Mouse (Mus musculus): ENCODE measurements around the gene Cacna1g.

Gene Cacna1g

DNA sequence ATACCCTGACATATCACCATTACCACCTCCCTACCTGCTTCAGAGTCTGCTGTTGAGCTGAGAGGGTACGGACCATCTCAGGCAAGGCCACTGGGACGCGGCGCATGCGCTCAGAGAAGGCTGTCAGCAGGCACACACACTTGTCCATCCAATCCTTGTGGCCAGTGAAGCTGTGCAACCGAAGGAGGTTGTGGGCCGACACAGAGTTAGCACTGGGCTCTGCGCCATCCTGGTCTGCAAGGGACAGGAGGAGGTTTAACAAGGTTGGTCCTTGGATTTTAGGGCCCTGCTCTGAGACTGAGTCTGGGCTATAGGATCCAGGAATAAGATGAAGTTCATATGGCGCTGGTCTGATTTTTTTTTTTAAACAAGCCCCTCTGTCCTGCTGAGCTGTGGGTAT is 6.4 kb upstream of the Cacna1g start:
- DNase-seq (ENCODE audit: low spot score) = no peak

DNA sequence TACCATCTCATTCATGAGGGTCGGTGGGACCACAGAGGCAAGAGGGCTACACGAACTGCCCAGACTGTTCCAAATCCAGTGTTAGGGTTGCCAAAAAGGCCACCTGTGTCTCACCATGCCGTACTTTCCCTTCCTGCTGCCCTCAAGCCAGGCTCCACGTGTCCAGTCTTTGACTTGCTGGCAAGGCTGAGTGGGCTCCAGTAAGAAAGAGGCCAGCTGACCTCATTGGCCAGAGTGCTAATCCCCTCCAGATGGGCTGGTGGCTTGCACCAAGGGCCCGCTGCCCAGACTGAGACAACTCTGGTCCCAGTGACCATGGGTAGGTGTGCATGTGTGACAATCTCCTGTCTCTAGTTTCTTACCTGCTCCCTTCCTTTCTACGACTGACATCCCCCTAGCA is 3.7 kb upstream of the Cacna1g start:
- DNase-seq (ENCODE audit: low spot score) = no peak

DNA sequence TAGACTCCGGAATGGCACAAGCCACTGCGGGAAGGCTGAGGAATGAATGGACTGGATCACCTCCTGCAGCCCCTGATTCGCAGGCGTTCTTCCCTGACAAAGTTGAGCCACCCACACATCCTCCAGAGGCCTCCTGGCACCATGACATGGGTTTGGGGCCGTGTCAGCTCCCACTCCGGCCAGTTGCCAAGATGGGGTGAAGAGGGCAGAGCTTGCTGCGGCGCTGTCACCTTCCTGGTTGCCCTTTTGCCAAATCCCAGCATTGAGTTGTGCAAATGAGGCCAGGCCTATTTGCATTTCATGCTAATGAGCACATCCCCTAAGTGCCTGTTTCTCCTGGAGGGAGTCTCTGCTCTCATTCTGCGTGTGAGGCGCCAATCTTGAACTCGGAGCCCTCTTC is 1.7 kb upstream of the Cacna1g start:
- no peak for DNase-seq (ENCODE audit: low spot score)

DNA sequence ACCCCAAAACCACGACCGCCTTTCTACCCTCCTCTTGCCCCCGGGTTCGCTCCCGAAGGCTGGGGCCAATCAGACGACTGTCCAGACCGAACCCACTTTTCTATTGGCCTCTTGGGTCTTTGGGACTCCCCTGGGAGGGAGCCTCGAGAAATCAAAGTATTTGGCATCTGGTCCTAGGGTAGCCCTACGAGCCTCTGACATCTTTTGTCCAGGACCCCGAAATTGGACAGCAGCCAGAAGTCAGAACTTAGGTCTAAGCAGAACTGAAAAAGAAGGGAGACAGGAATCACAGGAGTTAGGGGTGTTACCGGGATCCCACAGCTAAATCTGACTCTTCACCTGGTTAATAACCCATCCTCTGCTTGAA is 529 bp upstream of the Cacna1g start:
- DNase-seq (ENCODE audit: low spot score) = no peak

DNA sequence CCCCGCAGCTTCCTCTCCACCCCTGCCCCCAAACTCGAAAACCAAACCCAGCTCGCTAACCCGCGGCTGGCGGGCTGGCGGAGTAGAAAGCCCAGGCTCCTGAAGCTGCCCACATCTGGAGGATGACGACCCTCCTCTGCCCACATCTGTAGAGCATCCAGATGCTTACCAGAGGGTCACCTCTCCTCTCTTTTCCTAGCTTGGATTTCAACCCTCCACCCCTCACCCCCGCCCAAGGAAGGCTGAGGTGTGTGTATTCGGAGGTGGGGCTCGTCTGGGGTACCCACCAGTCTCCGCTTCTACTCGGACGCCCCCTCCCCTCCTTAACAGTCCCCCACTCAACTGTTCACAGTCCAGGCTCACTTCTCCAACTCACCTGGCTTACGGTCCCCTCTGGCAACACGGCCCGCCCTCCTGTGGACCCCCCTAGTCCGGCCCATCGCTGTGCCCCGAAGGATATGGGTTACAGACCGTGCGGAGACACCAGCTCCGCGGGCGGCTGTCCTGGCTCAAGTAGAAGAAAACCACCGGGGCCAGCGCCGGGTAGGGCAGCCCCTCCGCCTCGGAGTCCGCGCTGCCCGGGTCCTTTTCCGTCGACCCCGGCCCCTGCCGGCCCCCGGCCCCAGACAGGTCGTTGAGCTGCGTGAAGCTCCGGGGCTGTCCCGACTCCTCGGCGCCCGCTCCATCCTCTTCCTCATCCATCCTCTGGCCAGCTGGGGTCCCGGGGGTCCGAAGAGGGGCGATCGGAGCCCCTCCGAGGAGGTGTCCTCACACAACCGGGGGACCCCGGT is 887 bp downstream of the Cacna1g start:
- no peak for DNase-seq (ENCODE audit: low spot score)

DNA sequence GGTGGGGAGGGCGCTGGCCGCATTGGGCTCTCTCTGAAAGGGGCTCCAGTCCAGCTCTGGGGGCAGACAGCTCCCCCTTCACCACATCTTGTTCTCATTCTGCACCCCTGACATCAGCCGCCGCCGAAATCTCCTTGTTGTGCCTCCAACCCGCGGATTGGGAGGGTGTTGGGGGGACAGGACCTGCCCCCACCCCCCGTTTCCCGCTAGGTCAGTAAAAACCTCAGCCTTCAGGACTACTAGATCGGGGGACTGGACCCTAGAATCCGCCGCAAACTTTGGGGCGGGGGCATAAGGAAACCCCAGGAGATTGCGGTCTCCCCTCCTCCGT is 1.4 kb downstream of the Cacna1g start:
- DNase-seq (ENCODE audit: low spot score) = no peak

DNA sequence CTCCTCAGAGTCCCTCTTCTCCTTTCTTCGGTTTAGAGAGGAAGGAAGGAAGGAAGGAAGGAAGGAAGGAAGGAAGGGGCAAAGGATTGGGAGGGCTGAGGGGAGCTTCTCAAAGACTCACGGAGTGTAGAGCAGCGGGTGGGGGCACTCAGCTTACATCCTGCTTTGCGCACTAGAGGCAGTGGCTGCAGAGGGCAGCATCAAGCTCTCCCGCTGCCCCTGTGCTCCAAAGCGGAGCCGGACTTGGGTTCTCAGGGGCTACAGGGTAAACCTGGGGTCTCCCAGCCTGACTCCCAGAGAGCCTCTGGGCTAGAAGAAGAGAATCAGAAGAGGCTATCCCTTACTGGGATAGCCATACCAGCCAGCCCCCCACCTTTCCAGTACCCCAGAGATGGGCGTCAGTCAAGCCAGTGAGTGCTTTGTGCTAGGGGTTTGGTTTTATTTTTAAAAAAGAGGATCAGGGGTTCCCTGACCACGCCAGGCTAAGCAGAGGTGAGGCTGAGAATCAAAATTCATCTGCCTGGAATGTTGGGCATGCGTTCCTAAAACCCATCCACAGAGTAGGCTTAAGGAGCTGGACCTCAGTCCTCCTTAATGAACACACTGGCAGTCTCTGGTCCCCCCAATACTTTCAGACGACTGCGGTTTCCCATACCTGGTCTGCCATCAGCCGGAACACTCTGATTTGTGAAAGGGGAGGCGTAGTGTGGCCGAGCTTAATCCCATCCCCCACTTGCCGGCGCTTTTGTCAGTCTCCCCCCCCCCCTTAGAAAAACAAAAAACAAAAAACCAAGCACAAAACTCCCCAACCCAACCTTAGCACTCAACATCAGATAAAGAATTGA is 2.0 kb downstream of the Cacna1g start:
- no peak for DNase-seq (ENCODE audit: low spot score)

DNA sequence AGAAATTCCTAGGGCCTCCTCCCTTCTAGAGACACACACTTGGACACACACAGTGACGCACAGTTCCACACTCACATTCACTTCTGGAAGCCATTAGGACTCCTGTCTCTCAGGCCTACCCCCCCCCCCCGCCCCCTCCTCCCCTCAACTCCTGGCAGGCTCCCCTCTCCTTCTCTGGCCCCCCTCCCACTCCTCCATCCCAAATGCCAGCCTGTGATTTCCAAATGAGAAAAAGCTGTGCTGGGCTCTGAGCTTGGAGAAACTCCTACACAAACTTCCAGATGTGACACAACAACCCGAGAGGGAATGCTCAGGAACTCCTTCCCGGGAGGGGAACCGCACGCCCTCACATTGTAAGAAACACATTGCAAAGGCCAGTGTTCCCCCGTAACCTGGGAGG is 3.6 kb downstream of the Cacna1g start:
- DNase-seq (ENCODE audit: low spot score) = no peak

DNA sequence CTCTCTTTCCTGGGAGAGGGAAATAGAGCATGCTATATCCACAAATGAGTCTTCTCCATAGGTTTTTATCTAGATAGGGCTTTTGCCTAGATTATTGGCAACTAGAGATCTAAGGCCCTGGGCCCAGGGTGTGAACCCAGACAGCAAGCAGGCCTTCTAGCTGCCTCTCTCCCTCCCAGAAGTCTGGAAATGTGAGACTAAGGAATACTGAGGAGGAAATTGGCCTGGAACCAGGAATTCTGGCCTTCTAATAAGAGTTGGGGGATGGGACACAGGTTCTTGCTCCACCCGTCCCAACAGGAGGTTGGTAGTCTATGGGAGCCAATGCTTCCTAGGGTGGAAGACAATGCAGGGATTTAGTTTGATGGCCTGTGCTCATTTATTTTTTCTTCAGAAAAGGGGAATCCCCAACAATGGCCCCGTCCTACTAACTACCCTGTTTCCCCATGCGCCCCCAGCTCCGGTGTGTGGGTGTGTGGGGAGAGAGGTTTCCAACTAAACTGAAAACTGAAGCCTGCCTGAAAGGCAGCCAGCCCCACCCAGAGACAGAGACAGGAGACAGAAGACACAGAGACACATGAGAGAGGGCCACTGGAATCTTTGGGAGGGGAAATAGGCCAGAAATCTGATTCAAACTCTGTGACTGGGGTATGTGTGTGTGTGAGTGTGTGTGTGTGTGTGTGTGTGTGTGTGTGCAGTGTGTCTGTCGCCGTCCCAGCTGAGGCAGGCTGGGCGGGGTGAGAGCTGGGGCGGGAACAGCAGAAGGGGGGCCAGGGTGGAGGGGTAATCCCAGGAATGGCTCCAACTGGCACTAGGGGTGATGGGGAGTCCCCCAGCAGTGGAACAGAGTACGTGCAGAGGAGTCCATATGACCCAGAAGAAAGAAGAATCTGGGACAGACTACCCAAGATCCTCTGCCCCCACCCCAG is 4.6 kb downstream of the Cacna1g start:
- DNase-seq (ENCODE audit: low spot score) = no peak

DNA sequence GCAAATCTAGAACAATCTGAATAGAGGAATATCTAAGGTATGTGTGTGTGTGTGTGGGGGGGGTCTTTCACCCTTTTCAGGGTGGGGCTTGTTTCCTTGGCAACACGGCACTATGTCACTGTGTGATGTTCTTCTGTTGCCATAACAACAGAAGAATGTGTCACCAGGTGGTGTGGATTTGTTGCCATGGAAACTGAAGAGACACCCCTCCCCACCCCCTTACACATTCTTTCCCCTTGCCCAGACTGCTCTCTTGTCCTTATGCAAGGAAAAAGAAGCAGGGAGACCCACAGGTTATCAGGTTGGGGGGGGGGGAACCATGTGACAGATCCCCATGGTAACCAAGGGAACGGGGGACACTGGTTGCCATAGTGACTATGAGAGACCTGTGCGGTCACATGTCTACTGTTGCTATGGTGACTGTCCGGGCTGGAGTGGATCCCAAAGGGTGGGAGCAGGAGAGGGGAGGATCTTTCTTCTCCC is 5.4 kb downstream of the Cacna1g start:
- DNase-seq (ENCODE audit: low spot score) = no peak

DNA sequence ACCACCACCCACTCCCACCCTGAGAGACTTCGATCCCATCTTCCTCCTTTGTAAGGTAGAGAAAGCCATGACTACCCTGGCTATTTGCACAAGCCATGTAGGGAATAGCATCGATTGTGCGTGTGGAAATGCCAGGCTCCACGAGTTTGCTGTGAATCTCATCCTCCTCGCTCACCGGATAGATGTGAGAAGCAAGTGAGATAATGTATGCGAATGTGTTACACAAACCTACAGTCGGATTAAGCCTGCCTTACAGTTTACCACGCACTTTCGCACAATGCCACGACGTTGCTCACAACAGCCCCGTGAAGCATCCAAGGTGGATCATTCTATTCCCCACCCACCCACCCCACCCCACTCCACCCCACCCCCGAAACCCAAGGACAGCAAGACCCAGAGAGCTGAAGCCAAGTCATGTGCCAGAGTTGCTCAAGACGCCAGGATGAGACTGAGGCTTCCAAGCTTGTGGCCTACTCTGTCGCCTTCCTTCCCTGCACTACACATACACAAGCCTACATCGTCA is 7.6 kb downstream of the Cacna1g start:
- no peak for DNase-seq (ENCODE audit: low spot score)

DNA sequence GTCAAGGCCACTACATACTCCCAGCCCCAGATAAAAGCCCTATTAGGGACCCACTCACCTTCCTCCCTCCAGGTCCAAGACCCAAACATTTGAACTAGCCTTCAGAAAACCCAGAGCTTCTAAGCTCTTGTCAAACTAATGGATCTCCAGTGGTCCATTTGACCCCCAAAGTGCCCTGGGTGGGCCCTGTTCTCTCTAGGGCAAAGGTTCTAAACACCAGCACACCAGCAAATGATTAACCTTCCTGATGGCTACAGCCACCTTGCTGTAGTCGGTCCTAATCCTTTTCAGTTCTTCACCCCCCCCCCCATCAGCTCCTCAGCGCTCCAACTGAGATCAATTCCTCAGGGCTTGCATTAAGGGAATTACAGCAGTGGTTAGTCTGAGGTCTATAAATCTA is 9.8 kb downstream of the Cacna1g start:
- DNase-seq (ENCODE audit: low spot score) = no peak

DNA sequence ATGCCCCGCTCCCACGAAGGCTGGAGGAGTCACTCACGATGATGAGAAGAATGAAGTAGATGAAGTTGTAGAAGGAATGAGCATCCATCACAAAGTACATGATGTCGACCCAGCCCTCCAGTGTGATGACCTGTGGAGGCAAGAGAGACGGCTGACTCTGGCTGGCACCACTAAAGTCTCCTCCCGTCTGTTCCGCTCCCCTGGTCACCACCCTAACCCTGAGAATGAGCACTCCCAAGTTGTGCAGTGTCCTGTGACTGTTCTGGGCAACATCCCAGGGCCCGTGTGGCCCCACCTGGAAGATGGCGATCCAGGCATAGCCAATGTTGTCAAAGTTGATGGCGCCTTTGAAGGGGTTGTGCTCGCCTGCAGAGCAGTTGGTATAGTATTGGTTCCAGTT is 12.1 kb downstream of the Cacna1g start:
- no peak for DNase-seq (ENCODE audit: low spot score)

DNA sequence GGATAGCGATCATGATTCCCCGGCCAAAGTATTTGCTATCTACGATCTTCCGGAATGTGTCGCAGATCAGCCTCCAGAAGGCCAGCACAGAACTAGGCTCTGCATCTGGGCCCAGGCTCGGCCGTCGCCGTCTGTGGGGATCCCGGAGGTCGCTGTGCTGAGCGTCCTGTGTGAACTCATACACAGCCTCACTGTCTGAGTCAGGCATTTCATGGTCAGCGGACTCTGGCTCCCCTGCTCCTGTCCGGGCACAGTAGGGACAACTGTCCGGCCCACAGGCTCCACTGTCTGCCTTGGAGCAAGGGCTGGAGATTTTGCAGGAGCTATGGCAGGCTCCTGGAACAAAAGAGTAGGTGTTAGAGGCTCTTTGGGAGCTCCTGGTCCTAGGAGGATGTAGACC is 17.0 kb downstream of the Cacna1g start:
- no peak for DNase-seq (ENCODE audit: low spot score)

DNA sequence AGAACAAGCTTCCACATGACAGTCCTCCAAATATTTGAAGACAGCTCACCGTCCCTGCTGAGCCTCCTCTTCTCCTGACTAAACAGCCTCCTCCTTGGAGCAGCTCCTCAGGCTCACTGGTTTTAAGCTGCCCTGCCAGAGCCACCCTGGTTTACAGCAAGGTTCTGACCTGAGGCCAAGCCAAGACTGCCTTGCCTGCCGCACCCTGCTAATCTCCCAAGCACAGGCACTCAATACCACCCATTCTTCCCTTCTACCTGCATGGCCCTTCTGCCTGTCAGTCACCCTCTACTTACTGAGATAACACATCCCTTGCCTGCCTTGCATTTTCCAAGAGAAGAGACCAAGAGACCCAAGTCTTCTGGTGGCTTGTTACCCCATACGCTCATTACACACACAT is 17.7 kb downstream of the Cacna1g start:
- DNase-seq (ENCODE audit: low spot score) = peak; percentile 62

DNA sequence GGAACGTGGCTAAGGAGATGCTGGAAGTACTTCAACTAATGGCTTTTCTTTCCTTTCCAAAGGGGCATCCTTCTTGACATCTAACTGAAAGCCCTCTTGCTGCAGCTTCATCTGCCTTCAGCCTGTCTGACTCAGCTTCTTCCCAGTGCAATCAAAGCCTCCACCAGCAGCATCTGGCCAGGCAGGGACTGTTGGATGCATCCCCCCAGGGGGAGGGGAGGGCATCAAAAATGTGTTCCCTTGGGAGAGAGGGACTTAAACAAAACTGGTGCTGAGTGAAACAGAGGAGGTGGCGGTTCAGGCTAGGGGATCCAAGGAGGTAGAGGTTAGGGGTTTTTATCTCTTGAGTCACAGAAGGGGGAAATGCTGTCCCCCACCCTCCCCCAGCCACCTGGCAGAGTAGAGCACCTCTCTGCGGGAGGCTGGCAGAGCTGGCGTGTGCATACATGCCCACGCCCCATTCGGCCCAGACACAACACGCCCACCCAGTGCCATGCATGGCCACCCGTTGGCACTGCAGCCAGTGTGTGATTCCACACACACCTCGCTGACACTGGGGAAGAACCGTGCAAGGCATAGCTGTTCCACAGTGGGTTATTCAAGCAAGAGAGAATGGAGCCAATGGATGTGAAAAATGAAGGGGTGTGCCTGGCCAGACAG is 18.7 kb downstream of the Cacna1g start:
- no peak for DNase-seq (ENCODE audit: low spot score)

DNA sequence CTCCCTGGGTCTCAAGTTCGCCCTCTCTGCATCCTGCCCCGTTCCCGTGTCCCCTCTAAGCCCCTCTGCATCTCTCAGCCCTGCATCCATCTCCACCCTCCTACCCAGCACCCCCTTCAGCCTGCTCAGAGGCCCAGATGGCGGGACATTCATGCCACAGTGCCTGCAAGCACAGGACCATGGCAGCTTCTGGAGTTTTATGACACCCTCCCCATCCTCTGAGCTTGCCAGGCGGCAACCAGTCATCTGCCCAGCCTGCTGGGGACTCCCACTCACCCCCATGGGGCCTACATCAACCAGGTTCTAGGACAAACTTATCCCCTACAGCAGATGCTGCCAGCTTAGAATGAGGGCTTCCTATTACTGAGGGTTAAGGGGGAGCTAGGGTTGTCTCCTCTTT is 19.2 kb downstream of the Cacna1g start:
- DNase-seq (ENCODE audit: low spot score) = no peak

DNA sequence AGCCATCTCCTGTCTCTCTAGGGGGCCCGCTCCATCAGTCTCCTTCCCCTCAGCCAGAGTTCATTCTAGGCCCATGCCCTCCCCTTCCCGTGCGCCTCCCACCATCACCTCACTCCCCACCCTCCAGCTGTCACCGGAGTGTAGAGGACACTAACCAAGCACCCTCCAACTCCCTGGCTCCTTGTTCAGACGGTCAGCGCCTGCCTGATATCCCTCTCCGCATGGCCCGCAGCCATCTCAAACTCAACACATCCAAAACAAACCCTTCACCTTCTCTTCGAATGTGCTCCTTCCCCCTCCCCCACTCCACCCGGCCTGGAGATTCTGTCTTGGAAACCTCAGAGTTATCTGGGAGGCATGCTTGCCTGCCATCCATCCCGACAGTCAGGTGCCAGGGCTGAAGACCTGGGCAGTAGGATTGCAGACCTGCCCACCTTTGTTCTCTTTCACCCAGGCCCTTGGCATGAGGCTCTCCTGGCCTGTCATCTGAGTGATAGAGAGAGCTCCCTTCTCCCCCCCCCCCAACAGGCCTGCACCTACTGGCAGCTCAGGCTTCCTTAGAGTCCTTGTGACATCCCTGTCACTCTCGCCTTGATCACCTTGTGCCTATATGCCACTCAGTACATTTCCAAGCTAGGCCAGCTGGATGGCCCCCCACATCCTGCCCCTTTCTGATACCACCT is 22.8 kb downstream of the Cacna1g start:
- DNase-seq (ENCODE audit: low spot score) = no peak

DNA sequence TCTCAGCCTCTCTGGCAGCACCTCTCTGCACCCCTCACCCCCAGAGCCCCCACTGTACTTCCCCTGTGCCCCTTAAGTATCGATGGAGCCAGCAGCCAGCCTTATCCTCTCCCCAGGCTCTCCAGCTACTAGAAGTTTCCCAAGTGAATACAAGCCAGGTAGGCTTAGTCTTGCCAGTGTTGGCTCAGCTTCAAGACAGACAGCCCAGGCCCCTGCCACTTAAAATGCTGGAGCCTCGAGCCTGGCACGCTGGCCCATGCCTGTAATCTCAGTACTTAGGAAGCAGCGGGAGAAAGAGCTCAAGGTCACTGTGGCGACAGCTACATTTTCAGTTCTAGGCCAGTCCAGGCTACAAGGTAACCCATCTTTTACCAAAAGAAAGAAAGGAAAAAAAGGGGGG is 24.1 kb downstream of the Cacna1g start:
- no peak for DNase-seq (ENCODE audit: low spot score)

DNA sequence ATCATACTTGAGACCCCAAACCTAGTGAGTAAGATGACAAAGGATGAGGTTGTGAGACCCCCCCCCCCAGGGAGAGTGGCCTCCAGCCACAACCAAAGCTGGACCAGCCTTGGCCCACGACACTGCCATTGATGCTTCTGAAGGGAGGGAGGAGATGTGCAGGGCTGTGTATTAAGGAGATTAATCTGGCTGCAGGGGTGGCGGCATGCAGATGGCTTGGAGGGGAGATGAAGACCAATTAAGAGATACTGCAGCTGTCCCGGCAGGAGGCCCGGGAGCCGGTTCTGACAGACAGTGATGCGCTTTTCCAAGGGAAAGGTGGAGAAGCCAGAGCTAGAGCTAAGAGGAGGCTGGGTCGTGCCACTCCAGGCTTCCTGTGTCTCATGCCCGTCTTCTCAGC is 24.8 kb downstream of the Cacna1g start:
- DNase-seq (ENCODE audit: low spot score) = no peak

DNA sequence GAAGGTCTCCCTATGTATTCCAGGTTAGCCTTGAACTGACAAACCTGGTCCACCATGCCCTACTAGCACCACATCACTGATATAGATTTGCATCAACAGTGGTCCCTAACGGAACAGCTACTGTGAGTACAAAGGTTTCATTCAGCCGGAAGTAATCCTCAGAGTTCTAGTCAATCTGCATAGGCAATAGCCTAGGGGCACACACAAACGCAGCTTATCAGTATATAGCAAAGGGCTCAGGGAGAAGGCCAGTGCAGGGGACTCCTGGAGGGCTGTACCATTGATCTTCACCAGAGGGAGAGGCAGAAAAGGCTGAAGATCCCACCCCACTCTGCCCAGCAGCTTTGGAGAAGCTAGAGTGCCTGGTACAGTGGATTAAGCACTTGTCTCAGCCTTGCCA is 27.0 kb downstream of the Cacna1g start:
- no peak for DNase-seq (ENCODE audit: low spot score)

Data from c-Kit-positive CD71-positive TER-119-positive erythroid progenitor cells, embryonic 14.5 days (primary cell).